Mouse (Mus musculus): ENCODE results near the gene Def6. TPM values are rescaled to one million over a fixed set of nuclear protein-coding genes. Genes with fewer than 3 reads are reported as not detected.

The Def6 gene
- polyA plus RNA-seq, 1 experiment from 2014 or later = 3.7 TPM

Other genes with a start within 250 kb of the Def6 start
- gene Tcp11, start 127.1 kb upstream of the Def6 start, polyA plus RNA-seq (2016; fragmentation: Nextera tagmentation; extraction: Ambion mirVana) = 1.4 and 1.9 TPM in 2 replicates
- gene Scube3, start 65.6 kb upstream of the Def6 start, polyA plus RNA-seq (2016; fragmentation: Nextera tagmentation; extraction: Ambion mirVana) = 9.7 and 10.7 TPM in 2 replicates
- gene Zfp523, start 30.6 kb upstream of the Def6 start, polyA plus RNA-seq (2016; fragmentation: Nextera tagmentation; extraction: Ambion mirVana) = 49.7 and 52.6 TPM in 2 replicates
- gene Ppard, start 24.9 kb downstream of the Def6 start, polyA plus RNA-seq (2016; fragmentation: Nextera tagmentation; extraction: Ambion mirVana) = 1.5 and 2.2 TPM in 2 replicates
- gene Fance, start 105.7 kb downstream of the Def6 start, polyA plus RNA-seq (2016; fragmentation: Nextera tagmentation; extraction: Ambion mirVana) = 28.5 and 30.5 TPM in 2 replicates
- gene Rpl10a, start 120.7 kb downstream of the Def6 start, polyA plus RNA-seq (2016; fragmentation: Nextera tagmentation; extraction: Ambion mirVana) = 329 and 373 TPM in 2 replicates
- 5.2 and 5.7 TPM in 2 replicates for gene Tead3, start 143.0 kb downstream of the Def6 start, polyA plus RNA-seq (2016; fragmentation: Nextera tagmentation; extraction: Ambion mirVana)
- 4.9 and 5.1 TPM in 2 replicates for gene Tulp1, start 157.4 kb downstream of the Def6 start, polyA plus RNA-seq (2016; fragmentation: Nextera tagmentation; extraction: Ambion mirVana)

Data from midbrain, embryonic 12.5 days (tissue).